Mouse (Mus musculus) ES-Bruce4 (cell line): Measurements from ENCODE around the gene Mettl7a1. TPM values are rescaled to one million over a fixed set of nuclear protein-coding genes. Genes with fewer than 3 reads are reported as not detected.
"Not testable (repeated sequence)": the region's sequence is repeated elsewhere in the genome, so short reads cannot be mapped to it uniquely, and the experiment has no call there.

Experiments
- H3K27ac ChIP-seq: 2 replicates; pipeline ENCODE4 v1.5.1; 2012; ENCODE audit warnings: low read length, inconsistent platforms; ENCODE audit not compliant: insufficient read depth
- H3K27me3 ChIP-seq: 2 replicates; pipeline ENCODE4 v1.6.1; 2012; ENCODE audit warnings: mild to moderate bottlenecking, low read length, inconsistent platforms; ENCODE audit not compliant: control insufficient read depth, poor library complexity, insufficient read depth, severe bottlenecking
- H3K36me3 ChIP-seq: 2 replicates; pipeline ENCODE4 v1.6.1; 2012; ENCODE audit warnings: inconsistent platforms, mild to moderate bottlenecking, low read length, moderate library complexity; ENCODE audit not compliant: control insufficient read depth, poor library complexity, insufficient read depth, severe bottlenecking
- H3K4me1 ChIP-seq: one replicate; pipeline ENCODE4 v1.8.1; 2011; ENCODE audit warnings: low read length; ENCODE audit not compliant: control insufficient read depth, insufficient read depth
- H3K4me3 ChIP-seq: 2 replicates; pipeline ENCODE4 v1.5.1; 2011; ENCODE audit warnings: low read depth, mild to moderate bottlenecking, low read length
- H3K9ac ChIP-seq: 2 replicates; pipeline ENCODE4 v1.6.1; 2012; ENCODE audit warnings: low read depth, mild to moderate bottlenecking, inconsistent platforms; ENCODE audit not compliant: poor library complexity, severe bottlenecking
- H3K9me3 ChIP-seq: replicated peaks from 2 replicates; pipeline ENCODE4 v1.6.1; 2012; ENCODE audit warnings: mild to moderate bottlenecking, low read length, inconsistent platforms; ENCODE audit not compliant: control insufficient read depth, poor library complexity, insufficient read depth, severe bottlenecking
- CTCF ChIP-seq: IDR thresholded peaks from one replicate; pipeline ENCODE4 v1.8.1; 2011; ENCODE audit warnings: low read depth, low read length
- EP300 ChIP-seq: IDR thresholded peaks from 2 replicates; pipeline ENCODE4 v1.6.1; 2011; ENCODE audit warnings: low read depth, low read length; ENCODE audit not compliant: insufficient read depth
- POLR2A ChIP-seq: IDR thresholded peaks from one replicate; pipeline ENCODE4 v1.8.1; 2011; ENCODE audit warnings: low read length; ENCODE audit not compliant: insufficient read depth
- polyA plus RNA-seq: library from polyadenylated mRNA; stranded (reverse); fragments of >200 nt; gene quantifications from 2 replicates; pipeline ENCODE4 v1.2.4, GENCODE M21; 2011; ENCODE audit warnings: low read depth; ENCODE audit not compliant: missing spikeins, insufficient read depth, insufficient read length

The Mettl7a1 gene
- polyA plus RNA-seq, 1 experiment: 9.7 TPM

GRCm38 (mm10) chr15:100330739-100331138 is 26.8 kb downstream of the Mettl7a1 start:
- H3K9me3 ChIP-seq: no peaks in the 10 kb centered on the region
- no peaks in the 10 kb centered on the region for H3K4me1 ChIP-seq
- H3K27ac ChIP-seq: no peak overlapping the region
- H3K36me3 ChIP-seq: no peaks in the 10 kb centered on the region
- no peak overlapping the region for H3K9ac ChIP-seq
- no peak for TF ChIP-seq CTCF
- no peak for TF ChIP-seq POLR2A
- no peak for TF ChIP-seq EP300
- H3K27me3 ChIP-seq: no peaks in the 10 kb centered on the region
- H3K4me3 ChIP-seq: no peak overlapping the region

- not testable (repeated sequence) for H3K4me1 ChIP-seq, H3K27me3 ChIP-seq, H3K9me3 ChIP-seq, H3K9ac ChIP-seq, H3K36me3 ChIP-seq, H3K27ac ChIP-seq, H3K4me3 ChIP-seq
Measured at GRCm38 (mm10) chr15:100332077-100332961, 28.4 kb downstream of the Mettl7a1 start.

GRCm38 (mm10) chr15:100334629-100335028 is 30.7 kb downstream of the Mettl7a1 start, which contains the start of gene Mettl7a3:
TSS of gene Mettl7a3 (plus strand) at chr15:100334929.
- TF ChIP-seq POLR2A (no peak), EP300 (no peak), CTCF (no peak)
- no peak within 1 kb of the TSS for H3K9ac ChIP-seq

GRCm38 (mm10) chr15:100337328-100337727 is 33.4 kb downstream of the Mettl7a1 start:
- H3K4me3 ChIP-seq, H3K27ac ChIP-seq, H3K36me3 ChIP-seq, H3K9me3 ChIP-seq, H3K9ac ChIP-seq, H3K27me3 ChIP-seq, H3K4me1 ChIP-seq: not testable (repeated sequence)

More at GRCm38 (mm10) chr15:100334629-100335028, 30.7 kb downstream of the Mettl7a1 start, which contains the start of gene Mettl7a3:
- no peak within 1 kb of the TSS for H3K4me3 ChIP-seq
- H3K27me3 ChIP-seq: no peaks in the 10 kb centered on the region
- no peaks in the 10 kb centered on the region for H3K36me3 ChIP-seq
- no peak within 1 kb of the TSS for H3K27ac ChIP-seq
- H3K4me1 ChIP-seq: no peaks in the 10 kb centered on the region
- no peaks in the 10 kb centered on the region for H3K9me3 ChIP-seq

GRCm38 (mm10) chr15:100337847-100338246 is 33.9 kb downstream of the Mettl7a1 start:
- H3K36me3 ChIP-seq, H3K4me3 ChIP-seq, H3K9ac ChIP-seq, H3K27ac ChIP-seq, H3K4me1 ChIP-seq, H3K27me3 ChIP-seq, H3K9me3 ChIP-seq: not testable (repeated sequence)
- peak; percentile 30 for TF ChIP-seq CTCF

GRCm38 (mm10) chr15:100341314-100341980 is 37.5 kb downstream of the Mettl7a1 start:
- not testable (repeated sequence) for H3K9ac ChIP-seq, H3K36me3 ChIP-seq, H3K9me3 ChIP-seq, H3K4me1 ChIP-seq, H3K27ac ChIP-seq, H3K27me3 ChIP-seq, H3K4me3 ChIP-seq
